Mouse (Mus musculus) megakaryocyte, adult 5-6 weeks (primary cell): ENCODE data around the gene Gm20388. TPM values are rescaled to one million over a fixed set of nuclear protein-coding genes. Genes with fewer than 3 reads are reported as not detected.
A peak's percentile ranks its signal among the peaks of the same experiment; 100 is the strongest.

ENCODE experiments used
- ATAC-seq: 2 replicates; pipeline ENCODE4 v1.8.0; 2016; ENCODE audit warnings: mild to moderate bottlenecking, inconsistent platforms; ENCODE audit not compliant: poor library complexity, severe bottlenecking
- total RNA-seq, 2 experiments: library from RNA; stranded (forward) in 1 of 2; stranded (reverse) in 1 of 2; fragments of 153-499, 151-499 nt in 1 of 2; fragments of 221-1000, 200-1000 nt in 1 of 2; gene quantifications; 2 replicates each; pipeline versions ENCODE4 v1.2.3 to v1.2.4; 2015 to 2017

The Gm20388 gene
- total RNA-seq, 2 experiments from 2014 or later: 7.6 to 15.5 TPM

DNA sequence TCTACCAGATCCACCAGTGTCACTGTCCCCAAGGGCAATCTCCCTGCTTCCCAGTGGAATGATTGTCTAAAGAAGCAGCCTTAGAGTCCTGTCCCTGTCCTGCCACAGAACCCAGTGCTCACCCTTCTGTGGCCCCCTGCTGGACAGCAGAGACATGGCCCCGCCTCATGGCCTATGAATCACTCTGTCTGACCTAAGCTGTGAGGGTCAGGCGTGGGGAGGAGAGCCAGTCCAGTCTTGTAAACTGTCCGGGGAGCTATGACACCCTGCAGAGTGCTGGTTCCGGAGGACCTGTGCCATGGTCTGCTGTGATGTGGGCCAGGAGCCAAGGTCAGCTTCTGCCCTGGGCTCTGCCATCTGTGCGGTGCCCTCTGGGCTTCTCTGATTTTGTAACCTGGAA, 2229.1 kb downstream of the Gm20388 start:
- ATAC-seq: peak; percentile 70

DNA sequence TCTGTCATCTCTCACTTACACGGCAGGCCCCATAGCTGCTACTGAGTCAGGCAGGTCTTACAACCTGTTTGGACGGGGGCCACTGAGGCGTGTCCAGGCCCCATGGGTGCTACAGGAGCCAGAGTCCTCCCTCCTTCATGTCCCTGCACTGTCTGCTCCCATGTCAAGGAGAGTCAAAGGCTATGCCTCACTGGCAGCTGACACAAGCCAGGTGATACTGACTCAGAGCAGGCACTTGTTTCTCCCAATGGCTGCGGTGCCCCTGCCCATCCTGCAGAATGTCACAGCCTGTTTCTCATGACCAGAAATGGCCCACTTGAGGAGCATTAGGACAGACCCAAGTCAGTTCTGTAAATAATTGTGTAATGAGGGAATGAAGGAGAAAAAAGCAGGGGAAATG, 2229.8 kb downstream of the Gm20388 start:
- no peak for ATAC-seq

DNA sequence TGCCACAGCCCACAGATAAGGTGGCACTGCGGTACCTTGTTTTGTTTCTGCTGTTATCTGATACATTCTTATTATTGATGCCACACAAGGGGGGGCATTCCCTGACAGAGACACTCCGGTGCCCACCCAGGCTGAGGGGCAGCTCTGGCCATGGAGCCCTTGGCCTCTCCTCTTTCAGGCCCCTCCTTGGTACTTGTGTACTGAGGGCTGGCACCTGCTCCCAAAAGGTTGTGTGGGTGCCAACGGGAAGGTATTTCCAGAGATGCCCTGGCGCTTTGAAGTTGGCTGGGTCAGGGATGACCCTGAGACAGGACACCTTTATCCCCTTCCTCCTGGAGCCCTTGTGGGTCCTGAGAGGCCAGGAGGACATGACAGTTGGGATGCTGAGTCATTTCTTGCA, 2231.8 kb downstream of the Gm20388 start:
- ATAC-seq: no peak

DNA sequence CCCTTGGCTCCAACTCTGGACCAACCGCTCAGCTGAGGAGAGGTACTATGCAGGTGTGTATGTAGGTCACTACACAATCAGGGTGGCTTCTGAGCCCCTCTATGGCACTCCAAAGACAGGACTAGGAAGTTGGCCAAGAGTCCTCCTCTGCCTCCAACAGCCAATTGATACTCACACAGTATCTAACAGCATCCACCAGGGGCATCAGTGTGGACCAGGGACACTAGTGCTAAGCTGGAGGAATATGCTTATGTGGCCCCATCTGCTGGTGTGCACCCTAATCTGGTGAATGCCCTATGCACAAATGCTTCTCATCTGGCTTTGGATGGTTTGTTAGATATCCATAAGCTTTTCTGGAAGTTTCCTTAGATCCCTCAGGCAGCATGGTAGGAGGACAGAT, 2232.6 kb downstream of the Gm20388 start:
- no peak for ATAC-seq

DNA sequence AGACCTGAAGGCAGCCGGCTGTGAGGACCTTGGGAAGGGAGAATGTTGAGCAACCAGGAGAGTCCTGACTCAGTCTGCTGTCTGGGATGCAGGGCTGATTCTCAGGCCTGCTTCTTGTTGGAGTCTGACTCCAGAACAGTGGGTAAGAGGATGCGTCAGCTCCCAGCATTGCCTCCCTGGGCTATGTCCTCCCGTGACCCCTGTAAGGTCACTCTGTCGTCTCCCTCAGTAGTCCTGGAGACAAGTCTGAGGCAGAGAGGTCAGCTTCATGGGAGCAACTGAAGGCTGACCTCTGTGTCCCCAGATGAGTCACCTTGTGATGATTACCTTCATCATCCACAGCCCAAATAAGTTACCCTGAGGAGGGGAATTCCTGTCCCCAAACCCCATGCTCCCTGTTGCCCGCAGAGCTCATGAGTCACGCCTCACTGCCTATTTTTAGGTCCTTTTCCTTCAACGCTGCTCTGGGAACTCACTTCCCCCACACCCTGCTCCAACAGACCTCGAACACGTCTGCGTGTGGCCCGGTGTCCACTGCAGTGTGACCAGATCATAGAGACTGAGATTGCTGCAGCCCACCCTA, 2234.2 kb downstream of the Gm20388 start:
- no peak for ATAC-seq

DNA sequence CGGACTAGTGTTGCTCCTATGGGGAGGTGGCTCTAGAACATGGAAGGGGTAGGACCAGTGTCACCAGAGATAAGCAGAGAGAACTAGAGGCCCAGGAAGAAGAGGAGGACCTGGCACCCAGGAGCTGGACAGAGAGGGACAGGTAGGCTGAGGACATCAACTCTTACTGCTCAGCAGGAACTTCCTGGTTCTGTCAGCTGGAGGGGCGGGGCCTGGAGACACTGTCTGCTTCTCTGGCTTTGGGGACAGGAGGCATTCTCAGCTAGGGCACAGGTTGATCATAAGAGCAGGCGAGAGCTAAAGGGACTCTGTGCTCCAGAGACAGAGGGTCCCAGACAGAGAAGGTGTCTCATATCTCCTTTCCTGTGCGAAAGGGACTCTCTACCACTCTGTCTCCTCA, 2238.4 kb downstream of the Gm20388 start:
- ATAC-seq: no peak

GRCm38 (mm10) chr8:122149606-122150005, 2239.0 kb downstream of the Gm20388 start:
- no peak for ATAC-seq

- ATAC-seq: no peak
Measured at GRCm38 (mm10) chr8:122151541-122151940, 2240.9 kb downstream of the Gm20388 start.

DNA sequence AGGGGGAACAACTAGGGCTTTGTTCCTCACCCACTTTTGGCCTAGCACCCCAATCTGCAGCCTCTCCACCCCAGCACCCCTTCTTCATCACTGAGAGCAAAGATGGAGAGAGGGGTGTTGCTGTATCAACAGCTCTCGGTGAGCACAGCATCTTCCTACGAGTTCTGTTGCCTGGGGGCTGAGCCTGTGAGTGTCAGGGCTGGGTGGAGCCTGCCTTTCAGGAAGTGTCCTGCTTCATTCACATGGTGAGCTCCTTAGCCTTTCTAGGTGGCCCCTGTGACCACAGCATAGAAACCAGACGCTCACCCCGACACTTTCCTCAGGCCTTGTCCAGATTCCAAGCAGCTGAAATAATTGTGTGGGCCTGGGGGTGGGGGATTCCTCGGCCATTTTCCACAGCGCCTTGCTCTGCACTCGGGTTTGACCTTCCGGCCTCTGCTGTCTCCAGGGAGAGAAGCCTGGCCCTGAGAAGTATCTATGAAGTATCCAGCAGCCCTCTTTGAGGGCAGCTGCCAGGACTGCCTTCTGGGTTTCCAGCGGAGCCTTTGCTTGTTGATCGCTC, 2244.5 kb downstream of the Gm20388 start:
- ATAC-seq: no peak

- ATAC-seq: no peak
Measured at GRCm38 (mm10) chr8:122155964-122156363, 2245.3 kb downstream of the Gm20388 start.

GRCm38 (mm10) chr8:122157689-122158088, 2247.0 kb downstream of the Gm20388 start:
- ATAC-seq: no peak

- peak; percentile 54 for ATAC-seq
Measured at GRCm38 (mm10) chr8:122160165-122160564, 2249.5 kb downstream of the Gm20388 start.

DNA sequence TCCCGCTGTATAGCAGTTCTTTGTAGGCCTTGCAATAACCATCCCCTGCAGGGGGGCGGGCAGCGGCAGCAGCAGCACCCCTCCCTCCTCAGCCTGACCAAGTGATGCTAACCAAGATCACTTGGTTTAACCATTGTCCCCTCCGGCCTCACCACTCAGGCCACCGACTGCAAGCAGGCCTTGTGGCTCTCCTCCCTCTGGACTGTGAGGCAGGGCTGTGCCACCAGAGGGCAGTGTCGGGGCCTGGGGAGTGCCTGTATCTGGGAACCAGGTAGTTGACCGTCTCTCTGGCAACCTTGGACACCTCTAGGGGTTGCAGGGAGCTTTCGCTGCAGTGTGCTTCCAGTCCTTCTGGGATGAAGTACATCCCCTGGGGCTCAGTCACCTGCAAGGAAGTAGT, 2252.4 kb downstream of the Gm20388 start:
- peak; percentile 68 for ATAC-seq

- no peak for ATAC-seq
Measured at GRCm38 (mm10) chr8:122167204-122167860, 2256.7 kb downstream of the Gm20388 start.

GRCm38 (mm10) chr8:122169446-122169845, 2258.8 kb downstream of the Gm20388 start:
- no peak for ATAC-seq

GRCm38 (mm10) chr8:122171823-122172222, 2261.2 kb downstream of the Gm20388 start:
- ATAC-seq: no peak

DNA sequence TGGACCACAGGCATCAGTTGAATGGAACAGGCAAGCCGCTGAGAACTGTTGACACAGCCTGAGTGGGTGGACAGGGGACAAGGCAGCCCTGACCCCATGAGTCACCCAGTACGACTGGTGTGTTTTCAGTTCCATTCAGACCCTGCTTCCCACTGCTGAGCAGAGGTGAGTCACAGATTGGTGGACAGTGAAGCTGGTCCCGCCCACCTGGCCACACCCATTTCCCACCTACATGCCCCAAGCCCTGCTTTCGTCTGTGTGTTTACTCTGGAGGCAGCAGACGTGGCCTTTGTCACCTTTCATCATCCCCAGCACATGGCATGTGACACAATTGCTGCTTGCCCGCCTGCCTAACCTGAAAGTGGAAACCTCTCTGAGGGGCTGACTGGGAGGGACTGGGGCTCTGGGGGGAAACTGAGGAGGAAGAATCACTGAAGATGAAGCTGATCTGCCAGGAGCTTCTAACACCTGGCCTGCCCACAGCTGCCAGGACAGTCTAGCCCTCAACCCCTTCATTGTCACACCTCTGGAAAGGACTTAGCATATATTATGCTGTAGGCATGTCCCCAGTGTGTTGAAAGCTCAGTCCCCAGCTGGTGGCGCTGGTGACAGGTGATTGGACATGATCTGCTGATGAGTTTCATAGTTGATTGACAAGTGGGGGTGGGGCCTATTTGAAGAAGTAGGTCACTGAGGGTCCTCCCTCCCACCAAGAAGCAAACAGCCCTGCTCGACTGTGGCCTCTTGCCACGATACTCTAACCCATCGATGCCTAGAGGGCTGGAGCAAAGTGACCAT, 2263.7 kb downstream of the Gm20388 start:
- ATAC-seq: no peak

GRCm38 (mm10) chr8:122178392-122178890, 2267.8 kb downstream of the Gm20388 start:
- ATAC-seq: no peak

GRCm38 (mm10) chr8:122179354-122179753, 2268.7 kb downstream of the Gm20388 start:
- no peak for ATAC-seq

DNA sequence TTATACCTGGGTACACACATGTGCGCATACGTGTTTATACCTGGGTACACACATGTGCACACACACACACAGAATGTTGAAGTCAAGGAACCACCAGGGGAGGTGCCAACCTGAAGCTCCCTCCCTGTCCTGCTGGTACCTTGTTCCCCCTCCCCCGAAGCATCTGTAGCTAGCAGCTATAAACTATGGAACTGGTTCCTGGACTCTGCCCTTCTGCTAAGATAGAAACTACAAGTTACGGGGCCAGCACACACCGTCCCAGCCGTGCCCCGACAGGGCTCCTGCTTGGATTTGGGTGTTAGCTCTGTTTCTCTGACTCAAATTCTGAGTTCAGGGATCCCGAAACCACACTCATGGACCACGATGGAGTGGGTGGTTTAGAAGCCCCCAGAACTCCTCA, 2269.5 kb downstream of the Gm20388 start:
- no peak for ATAC-seq

GRCm38 (mm10) chr8:122181414-122181813, 2270.8 kb downstream of the Gm20388 start:
- no peak for ATAC-seq
